Mouse (Mus musculus) limb, embryonic 15.5 days (tissue): ENCODE data around the gene Npl. TPM values are rescaled to one million over a fixed set of nuclear protein-coding genes. Genes with fewer than 3 reads are reported as not detected.
"Not testable (repeated sequence)": the region's sequence is repeated elsewhere in the genome, so short reads cannot be mapped to it uniquely, and the experiment has no call there.

Source experiments
- ATAC-seq: fragments of 200-750 bp; cut with Nextera tagmentation; 2 replicates; pipeline ENCODE4 v1.8.0; 2017; ENCODE audit warnings: low read depth, moderate TSS enrichment; ENCODE audit not compliant: insufficient number of reproducible peaks, low FRiP score, low TSS enrichment
- H3K27ac ChIP-seq: fragments of 300-500 bp; sonication (generic); 2 replicates; pipeline ENCODE4 v1.5.1; 2015; ENCODE audit warnings: moderate library complexity, mild to moderate bottlenecking, inconsistent platforms
- H3K27me3 ChIP-seq: fragments of 300-500 bp; sonication (generic); 2 replicates; pipeline ENCODE4 v1.6.1; 2015; ENCODE audit warnings: inconsistent platforms
- H3K36me3 ChIP-seq: fragments of 300-500 bp; sonication (generic); 2 replicates; pipeline ENCODE4 v1.6.1; 2015; ENCODE audit warnings: inconsistent platforms
- H3K4me1 ChIP-seq: fragments of 300-500 bp; sonication (generic); 2 replicates; pipeline ENCODE4 v1.6.1; 2015; ENCODE audit warnings: inconsistent platforms
- H3K4me2 ChIP-seq: fragments of 300-500 bp; sonication (generic); 2 replicates; pipeline ENCODE4 v1.6.1; 2015; ENCODE audit warnings: mild to moderate bottlenecking, inconsistent platforms
- H3K4me3 ChIP-seq: fragments of 300-500 bp; sonication (generic); 2 replicates; pipeline ENCODE4 v1.5.1; 2015; ENCODE audit warnings: mild to moderate bottlenecking, inconsistent platforms
- H3K9ac ChIP-seq: fragments of 300-500 bp; sonication (generic); 2 replicates; pipeline ENCODE4 v1.6.1; 2015; ENCODE audit warnings: inconsistent platforms
- H3K9me3 ChIP-seq: fragments of 300-500 bp; sonication (generic); 2 replicates; pipeline ENCODE4 v1.6.1; 2016; ENCODE audit warnings: inconsistent platforms
- WGBS: fragments of 180-500 bp; shearing (Covaris S2); methylation state at CpG from one replicate; pipeline ENCODE4 v1.1.7; 2015; 5-methylcytosine and 5-hydroxymethylcytosine counted together
- polyA plus RNA-seq: library from polyadenylated mRNA; unstranded; fragments of >200 nt; fragmentation: Nextera tagmentation; extraction: Ambion mirVana; gene quantifications from 2 replicates; pipeline ENCODE4 v1.2.1, GENCODE M21; 2015

Npl gene
- polyA plus RNA-seq, 1 experiment from 2014 or later = 34.1 TPM

DNA sequence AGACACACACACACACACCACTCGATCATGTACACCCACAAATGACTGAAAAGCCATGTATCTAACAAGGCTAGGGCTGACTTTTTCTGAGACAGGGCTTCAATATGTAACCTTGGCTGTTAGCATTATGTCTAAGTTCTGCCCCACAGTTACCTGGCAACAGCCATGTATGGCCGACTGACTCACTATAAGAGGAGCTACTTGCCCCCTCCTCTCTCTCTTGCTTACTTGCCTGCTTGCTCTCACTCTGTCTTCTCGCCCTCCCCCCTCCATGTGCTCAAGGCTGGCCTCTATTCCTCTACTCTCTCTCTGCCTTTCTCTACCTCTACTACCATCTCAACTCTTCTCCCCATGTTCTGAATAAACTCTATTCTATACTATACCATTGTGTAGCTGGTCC lies 9.1 kb downstream of the Npl start:
- no peaks in the 10 kb centered on the region for H3K36me3 ChIP-seq

GRCm38 (mm10) chr1:153539739-153540333 lies 10.0 kb downstream of the Npl start:
- Histone ChIP-seq H3K4me1 (no peaks in the 10 kb centered on the region), H3K27ac (no peak overlapping the region), H3K36me3 (0 out of 2 replicates have a peak, but pooled peaks cover 3% of the 10 kb centered on the region), H3K4me2 (no peak overlapping the region), H3K9ac (no peak overlapping the region), H3K4me3 (no peak overlapping the region), H3K9me3 (no peaks in the 10 kb centered on the region), H3K27me3 (no peaks in the 10 kb centered on the region)
- ATAC-seq = no peak
- WGBS = 78% methylated on average over 9 of the region's 9 CpGs

More for the DNA sequence above, 9.1 kb downstream of the Npl start:
- 80% methylated on average over 3 of the region's 3 CpGs for WGBS
- Histone ChIP-seq H3K9me3 (no peaks in the 10 kb centered on the region), H3K9ac (no peak overlapping the region), H3K4me1 (no peaks in the 10 kb centered on the region), H3K27me3 (no peaks in the 10 kb centered on the region), H3K27ac (no peak overlapping the region), H3K4me2 (no peak overlapping the region), H3K4me3 (no peak overlapping the region)
- no peak for ATAC-seq

GRCm38 (mm10) chr1:153535611-153536010 lies 14.2 kb downstream of the Npl start:
- WGBS = 78% methylated on average over 9 of the region's 9 CpGs
- H3K27me3 ChIP-seq = no peaks in the 10 kb centered on the region
- H3K9me3 ChIP-seq = no peaks in the 10 kb centered on the region
- H3K4me3 ChIP-seq = no peak overlapping the region
- no peak overlapping the region for H3K9ac ChIP-seq
- H3K36me3 ChIP-seq = 0 out of 2 replicates have a peak, but pooled peaks cover 3% of the 10 kb centered on the region
- H3K4me1 ChIP-seq = peaks cover 11% of the 10 kb centered on the region
- no peak overlapping the region for H3K4me2 ChIP-seq
- ATAC-seq = no peak
- no peak overlapping the region for H3K27ac ChIP-seq

DNA sequence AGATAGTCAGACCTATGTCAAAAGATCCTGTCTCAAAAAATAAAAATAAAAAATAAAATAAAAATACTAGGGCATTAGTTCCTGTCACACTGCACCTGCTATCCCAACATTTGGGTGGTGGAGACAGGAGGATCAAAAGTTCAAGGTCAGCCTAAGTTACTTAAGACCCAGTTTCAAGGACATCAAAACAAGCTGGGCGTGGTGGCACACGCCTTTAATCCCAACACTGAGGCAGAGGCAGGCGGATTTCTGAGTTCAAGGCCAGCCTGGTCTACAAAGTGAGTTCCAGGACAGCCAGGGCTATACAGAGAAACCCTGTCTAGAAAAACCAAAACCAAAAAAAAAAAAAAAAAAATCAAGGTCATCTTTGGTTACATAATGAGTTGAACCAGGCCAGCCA lies 16.9 kb downstream of the Npl start:
- H3K4me1 ChIP-seq = peaks cover 11% of the 10 kb centered on the region
- peak overlapping the region; percentile 71; the same call in 1 of the 2 replicates for H3K27ac ChIP-seq
- H3K27me3 ChIP-seq, H3K9ac ChIP-seq, H3K9me3 ChIP-seq, H3K4me3 ChIP-seq, ATAC-seq, H3K4me2 ChIP-seq, H3K36me3 ChIP-seq: not testable (repeated sequence)
- WGBS = 97% methylated on average over 3 of the region's 3 CpGs

- H3K27me3 ChIP-seq = no peaks in the 10 kb centered on the region
- no peaks in the 10 kb centered on the region for H3K9me3 ChIP-seq
- H3K27ac ChIP-seq = peak overlapping the region; percentile 71
- WGBS = 22% methylated on average over 12 of the region's 12 CpGs
- H3K36me3 ChIP-seq = 0 out of 2 replicates have a peak, but pooled peaks cover 3% of the 10 kb centered on the region
- ATAC-seq = no peak
- peak overlapping the region; percentile 30 for H3K4me2 ChIP-seq
- H3K4me1 ChIP-seq = peaks cover 11% of the 10 kb centered on the region
- no peak overlapping the region for H3K4me3 ChIP-seq
- 0 out of 2 replicates have a peak overlapping the region, but pooled peaks have one; percentile 17 for H3K9ac ChIP-seq
These were observed 17.5 kb downstream of the Npl start for GRCm38 (mm10) chr1:153532234-153532841.

DNA sequence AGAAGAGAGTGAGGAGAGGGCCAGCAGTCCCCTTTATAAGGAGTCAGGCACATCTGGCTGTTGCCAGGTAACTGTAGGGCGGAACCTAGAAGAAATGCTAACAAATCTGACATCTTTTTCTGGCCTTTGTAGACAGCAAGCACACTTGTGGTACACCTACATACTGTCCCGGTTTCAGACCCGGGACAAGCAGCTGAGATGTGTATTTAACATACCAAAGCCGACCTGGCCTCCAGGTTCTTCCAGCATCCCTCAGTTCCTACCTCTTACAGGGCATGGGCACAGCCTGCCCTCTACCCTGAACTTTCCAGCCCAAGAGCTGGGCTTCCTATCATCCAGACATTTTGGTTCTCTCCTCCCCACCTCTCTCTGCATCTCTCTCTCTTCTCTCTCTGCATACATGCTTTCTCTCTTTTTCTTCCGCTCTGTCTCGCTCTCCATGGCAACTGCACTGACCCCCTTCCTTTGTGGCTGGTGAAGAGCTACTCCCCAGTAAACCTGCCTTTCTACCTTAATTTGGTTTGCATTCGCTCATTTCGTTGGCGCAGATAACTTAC lies 18.1 kb downstream of the Npl start:
- 0 out of 2 replicates have a peak, but pooled peaks cover 3% of the 10 kb centered on the region for H3K36me3 ChIP-seq
- H3K27me3 ChIP-seq = no peaks in the 10 kb centered on the region
- no peak for ATAC-seq
- WGBS = 30% methylated on average over 9 of the region's 9 CpGs
- no peaks in the 10 kb centered on the region for H3K9me3 ChIP-seq
- H3K4me3 ChIP-seq = no peak overlapping the region
- peak overlapping the region; percentile 30; the same call in 1 of the 2 replicates for H3K4me2 ChIP-seq
- peaks cover 11% of the 10 kb centered on the region for H3K4me1 ChIP-seq
- H3K27ac ChIP-seq = peak overlapping the region; percentile 71; the same call in 1 of the 2 replicates
- H3K9ac ChIP-seq = 0 out of 2 replicates have a peak overlapping the region, but pooled peaks have one; percentile 17

DNA sequence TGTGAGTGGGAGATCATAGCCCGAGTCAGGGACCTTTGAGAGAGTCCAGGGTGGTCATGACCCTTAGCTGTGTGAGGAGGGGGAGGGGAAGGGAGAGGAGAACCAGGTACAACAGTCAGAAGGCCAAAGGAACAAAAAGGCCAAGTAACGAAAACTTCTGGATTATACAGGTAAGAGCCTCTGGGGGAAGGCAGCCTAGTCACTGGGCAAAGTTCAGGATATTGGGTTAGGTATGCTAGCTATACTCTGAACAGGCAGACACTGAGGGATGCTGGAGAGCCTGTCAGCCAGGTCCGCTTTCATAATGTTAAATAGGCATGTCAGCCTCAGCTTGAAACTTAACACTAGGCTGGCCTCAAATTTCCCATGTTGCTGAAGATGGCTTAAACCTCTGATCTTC lies 27.7 kb downstream of the Npl start:
- Histone ChIP-seq H3K27me3 (no peaks in the 10 kb centered on the region), H3K27ac (no peak overlapping the region), H3K9ac (no peak overlapping the region), H3K9me3 (no peaks in the 10 kb centered on the region), H3K4me3 (no peak overlapping the region), H3K4me2 (no peak overlapping the region), H3K36me3 (no peaks in the 10 kb centered on the region), H3K4me1 (no peaks in the 10 kb centered on the region)
- no peak for ATAC-seq
- 49% methylated on average over 3 of the region's 3 CpGs for WGBS

DNA sequence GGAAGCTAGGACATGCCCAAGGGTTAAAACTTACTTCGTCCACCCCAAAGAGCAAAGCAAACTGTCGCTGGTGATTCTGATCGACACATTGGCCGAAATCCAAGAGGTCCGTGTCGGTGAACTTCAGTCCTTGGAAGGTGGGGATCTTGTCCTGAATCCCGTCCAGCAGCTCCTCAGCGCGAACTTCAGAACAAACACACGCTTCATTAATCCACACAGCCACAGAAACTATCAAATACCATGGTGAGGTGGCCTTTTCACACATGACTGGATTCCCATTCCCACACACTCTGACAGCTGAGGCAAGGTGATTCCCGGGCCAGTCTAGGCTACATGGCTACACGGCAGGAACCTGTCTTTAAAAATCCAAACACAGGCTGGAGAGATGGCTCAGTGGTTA lies 34.5 kb downstream of the Npl start:
- ATAC-seq = no peak
- no peak overlapping the region for H3K27ac ChIP-seq
- no peaks in the 10 kb centered on the region for H3K9me3 ChIP-seq
- WGBS = 86% methylated on average over 12 of the region's 12 CpGs
- no peaks in the 10 kb centered on the region for H3K36me3 ChIP-seq
- H3K4me1 ChIP-seq = no peaks in the 10 kb centered on the region
- no peak overlapping the region for H3K9ac ChIP-seq
- H3K27me3 ChIP-seq = no peaks in the 10 kb centered on the region
- no peak overlapping the region for H3K4me2 ChIP-seq
- no peak overlapping the region for H3K4me3 ChIP-seq

DNA sequence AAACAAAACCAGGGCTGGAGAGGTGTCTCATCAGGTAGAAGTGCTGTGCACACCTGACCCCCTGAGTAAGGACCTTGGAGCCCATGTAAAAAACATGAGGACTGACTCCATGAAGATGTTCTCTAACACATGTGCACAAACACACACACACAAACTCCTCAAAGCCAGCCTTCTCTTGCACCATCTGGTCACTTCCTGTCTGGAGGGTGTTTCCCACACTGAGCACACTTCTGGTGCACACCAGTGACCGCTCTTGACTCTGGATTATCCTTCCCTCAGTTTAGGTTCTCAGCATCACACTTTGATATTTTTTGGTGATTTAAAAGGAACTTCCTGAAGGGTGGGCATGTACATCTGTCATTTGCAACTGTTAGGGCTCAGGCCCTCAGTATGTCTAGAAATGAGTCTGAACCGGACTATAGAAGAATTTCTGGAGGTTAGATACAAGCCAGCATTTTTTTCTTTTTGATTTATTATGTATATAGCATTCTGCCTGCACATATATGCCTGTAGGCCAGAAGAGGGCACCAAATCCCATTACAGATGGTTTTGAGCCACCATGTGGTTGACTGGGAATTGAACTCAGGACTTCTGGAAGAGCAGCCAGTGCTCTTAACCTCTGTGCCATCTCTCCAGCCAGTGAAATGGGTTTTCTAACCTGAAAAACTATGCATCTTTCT lies 39.4 kb downstream of the Npl start:
- H3K27ac ChIP-seq = no peak overlapping the region
- H3K4me3 ChIP-seq = no peak overlapping the region
- H3K36me3 ChIP-seq = no peaks in the 10 kb centered on the region
- 62% methylated on average over 2 of the region's 2 CpGs for WGBS
- H3K4me2 ChIP-seq = no peak overlapping the region
- no peaks in the 10 kb centered on the region for H3K4me1 ChIP-seq
- no peak overlapping the region for H3K9ac ChIP-seq
- no peak for ATAC-seq
- H3K27me3 ChIP-seq = no peaks in the 10 kb centered on the region
- H3K9me3 ChIP-seq = no peaks in the 10 kb centered on the region

DNA sequence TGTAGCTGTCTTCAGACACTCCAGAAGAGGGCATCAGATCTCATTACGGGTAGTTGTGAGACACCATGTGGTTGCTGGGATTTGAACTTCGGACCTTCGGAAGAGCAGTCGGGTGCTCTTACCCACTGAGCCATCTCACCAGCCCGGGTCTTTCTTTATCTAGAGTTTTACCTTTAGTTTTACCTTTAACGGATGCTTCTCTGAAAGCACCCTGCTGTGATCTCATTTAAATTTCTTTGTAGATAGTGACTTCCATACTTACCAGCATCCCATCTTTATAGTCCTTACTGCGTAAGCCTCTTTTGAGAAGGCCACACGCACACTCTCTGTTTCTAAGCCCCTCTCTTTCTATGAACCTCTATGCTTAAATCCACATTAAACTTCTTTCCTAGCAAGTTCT lies 40.3 kb downstream of the Npl start:
- not testable (repeated sequence) for H3K27me3 ChIP-seq, H3K36me3 ChIP-seq, H3K4me1 ChIP-seq, H3K27ac ChIP-seq, ATAC-seq, H3K9me3 ChIP-seq, H3K4me2 ChIP-seq, H3K9ac ChIP-seq, H3K4me3 ChIP-seq
- WGBS = 59% methylated on average over 8 of the region's 8 CpGs

- Histone ChIP-seq H3K9me3 (no peaks in the 10 kb centered on the region), H3K27ac (no peak overlapping the region), H3K4me1 (no peaks in the 10 kb centered on the region), H3K27me3 (no peaks in the 10 kb centered on the region), H3K9ac (no peak overlapping the region), H3K4me3 (no peak overlapping the region), H3K36me3 (no peaks in the 10 kb centered on the region), H3K4me2 (no peak overlapping the region)
- 82% methylated on average over 6 of the region's 6 CpGs for WGBS
- no peak for ATAC-seq
These were observed 40.8 kb downstream of the Npl start for GRCm38 (mm10) chr1:153509012-153509411.

- no peaks in the 10 kb centered on the region for H3K4me1 ChIP-seq
- H3K27ac ChIP-seq = no peak overlapping the region
- 72% methylated on average over 6 of the region's 6 CpGs for WGBS
- no peak overlapping the region for H3K4me3 ChIP-seq
- H3K36me3 ChIP-seq = no peaks in the 10 kb centered on the region
- no peak overlapping the region for H3K4me2 ChIP-seq
- no peaks in the 10 kb centered on the region for H3K9me3 ChIP-seq
- no peaks in the 10 kb centered on the region for H3K27me3 ChIP-seq
- no peak overlapping the region for H3K9ac ChIP-seq
- no peak for ATAC-seq
These were observed 43.6 kb downstream of the Npl start for GRCm38 (mm10) chr1:153506266-153506665.
